Mouse (Mus musculus): ENCODE measurements around the gene Capza1.

GRCm38 (mm10) chr3:104800681-104801080 is 63.6 kb downstream of the Capza1 start:
- TF ChIP-seq CTCF (IDR thresholded peaks at IDR 0.05; ENCODE audit: extremely low read depth, insufficient read depth, insufficient read length, insufficient replicate concordance) (no peak), POLR2A (IDR thresholded peaks at IDR 0.05; ENCODE audit: low read depth, low read length) (no peak)

Measured in spleen, adult 2 months (tissue).